Mouse (Mus musculus) ES-Bruce4 (cell line): ENCODE measurements around the gene Zfp488.

ENCODE experiments used
- CTCF ChIP-seq: IDR thresholded peaks from one replicate; pipeline ENCODE4 v1.8.1; 2011; ENCODE audit warnings: low read depth, low read length
- EP300 ChIP-seq: IDR thresholded peaks from 2 replicates; pipeline ENCODE4 v1.6.1; 2011; ENCODE audit warnings: low read depth, low read length; ENCODE audit not compliant: insufficient read depth
- POLR2A ChIP-seq: IDR thresholded peaks from one replicate; pipeline ENCODE4 v1.8.1; 2011; ENCODE audit warnings: low read length; ENCODE audit not compliant: insufficient read depth

DNA sequence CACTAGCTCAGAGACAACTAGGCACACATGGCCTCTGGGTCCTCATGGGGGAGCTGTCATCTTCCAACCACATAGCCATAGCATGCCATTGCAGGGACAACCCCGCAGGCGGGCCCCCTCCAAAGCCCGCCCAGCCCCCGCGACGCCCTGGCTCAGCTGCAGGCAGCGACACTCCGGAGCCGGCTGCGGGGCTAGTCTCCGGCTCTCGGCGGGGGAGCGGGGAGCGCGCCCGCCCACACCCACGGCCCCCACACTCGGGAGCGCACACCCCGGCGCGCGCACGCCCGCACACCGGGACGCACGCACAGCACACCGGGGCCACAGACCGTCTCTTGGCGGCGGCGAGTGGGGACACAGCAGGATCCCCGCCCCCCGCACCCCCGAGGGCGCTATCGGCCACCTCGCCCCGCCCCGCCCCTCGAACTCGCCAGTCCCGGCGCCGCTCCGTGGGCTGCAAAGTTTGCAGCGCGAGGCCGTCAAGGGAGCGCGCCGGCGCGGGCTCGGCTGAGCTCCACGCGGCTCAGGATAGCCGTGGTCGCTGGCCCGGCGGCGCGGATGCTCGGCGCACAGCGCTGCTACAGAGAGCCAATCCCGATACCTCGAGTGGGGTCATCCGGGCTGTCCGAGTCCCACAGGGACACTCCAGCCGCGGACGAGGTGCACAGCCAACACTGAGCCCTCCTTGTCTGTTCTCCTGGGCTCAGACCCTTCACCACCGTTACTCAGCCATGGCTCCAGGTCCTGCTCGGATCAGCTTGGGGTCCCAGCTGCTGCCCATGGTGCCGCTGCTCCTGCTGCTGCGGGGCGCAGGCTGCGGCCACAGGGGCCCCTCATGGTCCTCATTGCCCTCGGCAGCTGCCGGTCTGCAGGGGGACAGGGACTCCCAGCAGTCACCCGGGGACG lies 55.1 kb downstream of the Zfp488 start, which contains the start of gene Gdf10:
- TF ChIP-seq CTCF (no peak), POLR2A (no peak), EP300 (no peak)
